Mouse (Mus musculus): ENCODE results near the gene Gm20388. TPM values are rescaled to one million over a fixed set of nuclear protein-coding genes. Genes with fewer than 3 reads are reported as not detected.
A peak's percentile ranks its signal among the peaks of the same experiment; 100 is the strongest.

Gene Gm20388
- polyA plus RNA-seq, 1 experiment from 2014 or later, result 3.6 TPM

DNA sequence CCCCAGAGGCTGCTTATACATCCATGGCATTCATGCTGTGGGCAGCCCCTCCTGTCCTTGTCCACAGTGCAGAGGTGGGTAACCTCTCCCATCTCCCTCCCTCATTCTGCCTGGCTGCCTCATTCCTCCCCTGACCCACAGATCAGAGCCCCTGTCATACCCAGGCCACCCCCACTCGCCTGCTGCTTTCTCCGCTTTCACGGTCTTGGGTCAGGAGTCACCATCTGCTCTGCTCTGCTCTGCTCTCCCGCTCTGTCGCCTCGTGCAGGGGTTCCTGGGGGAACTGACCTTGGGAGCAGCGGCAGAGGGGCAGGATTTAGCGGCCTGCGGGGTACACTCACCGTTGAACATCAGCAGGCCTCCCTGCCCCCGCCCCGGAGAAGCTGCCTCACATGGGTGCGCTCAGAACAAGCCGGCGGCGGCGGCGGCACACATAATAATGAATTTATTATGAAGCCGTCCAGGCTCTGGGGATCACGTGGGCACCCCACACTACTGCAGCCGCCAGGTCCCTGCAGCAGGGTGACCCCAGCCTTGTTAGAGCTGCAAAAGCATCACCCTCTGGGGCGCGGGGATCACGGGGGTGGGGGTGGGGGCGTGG lies 638.8 kb downstream of the Gm20388 start:
- Histone ChIP-seq H3K9me3 (no peaks in the 10 kb centered on the region), H3K4me3 (peak overlapping the region; percentile 53), H3K4me1 (peaks cover 100% of the 10 kb centered on the region), H3K27me3 (replicated peaks; ENCODE audit: low read depth, poor library complexity, severe bottlenecking) (peaks cover 14% of the 10 kb centered on the region), H3K27ac (replicated peaks) (peak overlapping the region; percentile 86), H3K36me3 (replicated peaks) (peaks cover 13% of the 10 kb centered on the region)
- peak; percentile 77 for DNase-seq (ENCODE audit: low spot score)
- 9% methylated on average over 25 of the region's 25 CpGs for WGBS

DNA sequence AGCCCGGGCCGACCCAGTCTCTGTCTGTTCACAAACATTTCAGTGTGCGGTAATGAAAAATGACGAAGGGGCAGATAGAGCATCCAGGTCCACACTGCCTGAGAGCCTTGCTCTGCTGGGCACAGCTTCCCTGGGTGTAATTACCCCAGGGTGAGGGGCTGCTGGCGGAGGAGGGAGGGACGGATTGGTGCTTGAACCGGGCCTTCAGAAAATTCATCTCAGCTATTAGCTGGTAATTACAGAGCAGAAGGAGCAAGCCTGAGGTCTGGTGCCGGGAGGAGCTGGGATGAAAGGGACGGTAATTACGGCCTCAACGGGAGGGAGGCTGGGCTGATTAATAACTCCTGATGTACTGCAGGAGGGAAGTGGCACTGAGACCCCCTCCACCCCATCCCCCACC lies 639.3 kb downstream of the Gm20388 start:
- no peaks in the 10 kb centered on the region for H3K9me3 ChIP-seq
- H3K36me3 ChIP-seq (replicated peaks), result peaks cover 18% of the 10 kb centered on the region
- WGBS, result 6% methylated on average over 11 of the region's 11 CpGs
- DNase-seq (ENCODE audit: low spot score), result peak; percentile 70
- H3K27me3 ChIP-seq (replicated peaks; ENCODE audit: low read depth, poor library complexity, severe bottlenecking), result peaks cover 14% of the 10 kb centered on the region
- H3K27ac ChIP-seq (replicated peaks), result peak overlapping the region; percentile 86
- H3K4me1 ChIP-seq, result peaks cover 100% of the 10 kb centered on the region
- peak overlapping the region; percentile 53 for H3K4me3 ChIP-seq

DNA sequence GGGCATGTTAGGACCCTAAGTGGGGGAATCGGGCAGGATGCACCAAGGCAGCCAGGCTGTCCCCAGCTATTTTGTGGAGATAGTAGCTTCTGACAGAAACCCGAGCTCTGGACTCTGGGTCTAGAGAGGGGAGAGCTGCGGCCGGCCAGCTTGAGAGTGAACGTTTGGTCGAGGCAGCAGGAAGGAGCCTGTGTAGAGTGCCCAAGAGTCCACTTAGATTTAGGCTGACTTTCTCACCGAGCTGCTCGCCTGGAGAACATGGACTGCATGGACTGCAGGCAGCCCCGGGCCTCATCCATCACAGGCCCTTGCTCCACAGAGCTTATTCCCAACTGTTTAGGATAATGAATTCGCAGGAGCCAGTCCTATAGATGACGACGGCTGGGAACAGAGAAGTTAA lies 639.8 kb downstream of the Gm20388 start:
- peak overlapping the region; percentile 86 for H3K27ac ChIP-seq (replicated peaks)
- peaks cover 24% of the 10 kb centered on the region for H3K36me3 ChIP-seq (replicated peaks)
- WGBS, result 19% methylated on average over 12 of the region's 12 CpGs
- H3K27me3 ChIP-seq (replicated peaks; ENCODE audit: low read depth, poor library complexity, severe bottlenecking), result peaks cover 14% of the 10 kb centered on the region
- H3K4me3 ChIP-seq, result peak overlapping the region; percentile 53
- DNase-seq (ENCODE audit: low spot score), result no peak
- H3K4me1 ChIP-seq, result peaks cover 100% of the 10 kb centered on the region
- H3K9me3 ChIP-seq, result no peaks in the 10 kb centered on the region

DNA sequence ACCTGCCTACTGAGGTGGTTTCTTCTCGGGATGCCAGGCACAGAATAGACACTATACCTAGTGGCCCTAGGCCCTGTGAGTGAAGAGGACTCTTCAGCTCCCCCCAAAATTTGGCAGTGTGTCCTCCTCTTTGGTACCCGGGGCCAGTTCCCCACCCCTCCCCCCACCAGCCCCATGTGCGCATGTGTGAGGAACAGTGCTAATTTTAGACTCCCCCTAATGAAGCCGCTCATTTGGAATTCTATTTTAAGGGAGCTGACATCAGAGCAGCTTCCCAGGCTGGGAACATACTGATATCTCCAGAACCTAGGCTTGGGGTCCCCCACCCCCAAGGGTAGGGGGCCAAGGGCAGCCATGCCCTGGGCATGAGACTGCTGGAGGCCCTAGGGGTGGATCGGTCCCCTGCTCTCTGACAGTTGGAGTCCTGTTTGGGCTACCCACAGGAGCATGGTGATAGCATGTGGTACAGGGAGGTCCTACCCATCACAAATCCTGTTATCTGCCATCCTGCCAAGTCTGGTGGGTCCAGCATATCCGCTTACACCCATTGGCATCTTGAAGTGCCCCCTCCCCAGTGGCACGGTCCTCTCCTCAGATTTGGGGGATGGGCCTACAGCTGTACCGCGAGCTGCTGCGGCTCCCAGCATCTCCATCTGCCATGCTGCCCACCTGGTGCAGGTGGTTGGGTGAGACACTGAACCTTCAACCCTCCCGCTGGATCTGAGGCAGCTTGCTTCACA lies 640.5 kb downstream of the Gm20388 start:
- no peak for DNase-seq (ENCODE audit: low spot score)
- Histone ChIP-seq H3K4me3 (0 out of 2 replicates have a peak overlapping the region, but pooled peaks have one; percentile 53), H3K27ac (replicated peaks) (peak overlapping the region; percentile 86), H3K36me3 (replicated peaks) (peaks cover 29% of the 10 kb centered on the region), H3K9me3 (no peaks in the 10 kb centered on the region), H3K27me3 (replicated peaks; ENCODE audit: low read depth, poor library complexity, severe bottlenecking) (peaks cover 14% of the 10 kb centered on the region), H3K4me1 (peaks cover 100% of the 10 kb centered on the region)
- WGBS, result 73% methylated on average over 11 of the region's 11 CpGs

DNA sequence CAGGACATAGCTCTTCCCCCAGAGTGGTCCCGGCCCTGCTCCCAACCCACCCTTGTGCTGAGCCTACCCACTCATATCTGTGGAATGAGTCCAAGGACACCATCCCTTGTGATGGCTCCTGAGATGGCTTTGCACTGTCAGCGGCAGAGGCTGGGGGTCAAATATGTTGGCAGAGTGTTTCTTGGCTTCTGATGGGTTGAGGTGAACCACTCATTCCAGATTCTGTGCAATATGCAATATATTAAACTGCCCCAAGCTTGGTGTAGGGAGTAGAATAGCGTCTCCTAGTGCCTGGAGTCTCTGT lies 641.0 kb downstream of the Gm20388 start:
- H3K27ac ChIP-seq (replicated peaks), result peak overlapping the region; percentile 86; the same call in 1 of the 2 replicates
- no peak for DNase-seq (ENCODE audit: low spot score)
- peaks cover 100% of the 10 kb centered on the region for H3K4me1 ChIP-seq
- WGBS, result 88% methylated on average over 3 of the region's 3 CpGs
- no peaks in the 10 kb centered on the region for H3K9me3 ChIP-seq
- no peak overlapping the region for H3K4me3 ChIP-seq
- peaks cover 14% of the 10 kb centered on the region for H3K27me3 ChIP-seq (replicated peaks; ENCODE audit: low read depth, poor library complexity, severe bottlenecking)
- peaks cover 32% of the 10 kb centered on the region for H3K36me3 ChIP-seq (replicated peaks)

DNA sequence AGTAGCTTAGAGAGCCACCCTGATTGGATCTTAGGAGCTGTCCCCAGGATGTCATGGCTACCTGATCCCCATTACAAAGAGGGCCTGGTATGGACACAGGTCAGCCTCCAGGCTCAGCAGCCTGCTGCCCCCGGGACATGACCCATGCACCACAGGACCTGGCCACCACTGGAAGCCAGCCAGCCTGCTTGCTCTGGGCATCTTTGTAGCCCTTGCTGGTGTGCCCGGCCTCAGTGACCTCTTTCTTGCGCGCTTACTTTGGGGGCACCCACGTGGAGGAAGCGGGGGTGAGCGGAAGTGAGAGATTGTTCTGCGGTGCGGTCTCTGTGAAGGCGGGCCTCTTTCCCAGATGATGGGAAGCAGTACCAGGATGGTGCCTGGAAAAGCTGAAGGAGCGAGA lies 641.9 kb downstream of the Gm20388 start:
- Histone ChIP-seq H3K9me3 (no peaks in the 10 kb centered on the region), H3K4me3 (no peak overlapping the region), H3K27ac (replicated peaks) (no peak overlapping the region; the same call in 1 of the 2 replicates), H3K27me3 (replicated peaks; ENCODE audit: low read depth, poor library complexity, severe bottlenecking) (peaks cover 8% of the 10 kb centered on the region), H3K4me1 (peaks cover 100% of the 10 kb centered on the region), H3K36me3 (replicated peaks) (peaks cover 33% of the 10 kb centered on the region)
- WGBS, result 84% methylated on average over 11 of the region's 11 CpGs
- no peak for DNase-seq (ENCODE audit: low spot score)

DNA sequence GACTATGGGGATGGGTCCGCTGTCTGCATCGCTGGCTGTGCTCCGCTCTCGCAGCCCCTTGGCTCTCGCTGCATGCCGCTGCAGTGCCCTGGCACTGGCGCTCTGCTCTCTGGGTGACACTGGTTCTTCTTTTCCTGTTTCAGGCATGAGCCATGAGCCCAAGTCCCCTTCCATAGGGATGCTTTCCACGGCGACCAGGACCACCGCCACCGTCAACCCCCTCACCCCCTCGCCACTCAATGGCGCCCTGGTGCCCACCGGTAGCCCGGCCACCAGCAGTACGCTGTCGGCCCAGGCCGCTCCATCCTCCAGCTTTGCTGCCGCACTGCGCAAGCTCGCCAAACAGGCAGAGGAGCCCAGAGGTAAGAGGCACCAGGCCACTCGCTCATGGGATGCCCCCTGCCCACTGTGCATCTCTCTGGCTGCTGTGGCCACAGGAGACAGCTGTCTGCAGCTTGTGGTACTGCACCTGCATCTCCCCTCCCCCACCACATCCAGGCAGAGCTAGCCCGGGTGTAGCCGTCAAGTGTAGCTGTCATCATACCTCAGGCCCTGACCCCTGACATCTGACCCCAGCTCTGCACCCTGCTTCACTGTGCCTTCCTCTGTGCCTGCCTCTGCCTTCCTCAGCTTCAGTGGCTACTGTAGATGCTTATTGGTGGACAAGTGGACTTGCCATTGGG lies 642.9 kb downstream of the Gm20388 start:
- H3K27me3 ChIP-seq (replicated peaks; ENCODE audit: low read depth, poor library complexity, severe bottlenecking), result no peaks in the 10 kb centered on the region
- DNase-seq (ENCODE audit: low spot score), result no peak
- H3K4me1 ChIP-seq, result peaks cover 100% of the 10 kb centered on the region
- H3K36me3 ChIP-seq (replicated peaks), result peaks cover 40% of the 10 kb centered on the region
- 83% methylated on average over 24 of the region's 24 CpGs for WGBS
- no peaks in the 10 kb centered on the region for H3K9me3 ChIP-seq
- peak overlapping the region; percentile 36; the same call in 1 of the 2 replicates for H3K27ac ChIP-seq (replicated peaks)
- 0 out of 2 replicates have a peak overlapping the region, but pooled peaks have one; percentile 15 for H3K4me3 ChIP-seq

DNA sequence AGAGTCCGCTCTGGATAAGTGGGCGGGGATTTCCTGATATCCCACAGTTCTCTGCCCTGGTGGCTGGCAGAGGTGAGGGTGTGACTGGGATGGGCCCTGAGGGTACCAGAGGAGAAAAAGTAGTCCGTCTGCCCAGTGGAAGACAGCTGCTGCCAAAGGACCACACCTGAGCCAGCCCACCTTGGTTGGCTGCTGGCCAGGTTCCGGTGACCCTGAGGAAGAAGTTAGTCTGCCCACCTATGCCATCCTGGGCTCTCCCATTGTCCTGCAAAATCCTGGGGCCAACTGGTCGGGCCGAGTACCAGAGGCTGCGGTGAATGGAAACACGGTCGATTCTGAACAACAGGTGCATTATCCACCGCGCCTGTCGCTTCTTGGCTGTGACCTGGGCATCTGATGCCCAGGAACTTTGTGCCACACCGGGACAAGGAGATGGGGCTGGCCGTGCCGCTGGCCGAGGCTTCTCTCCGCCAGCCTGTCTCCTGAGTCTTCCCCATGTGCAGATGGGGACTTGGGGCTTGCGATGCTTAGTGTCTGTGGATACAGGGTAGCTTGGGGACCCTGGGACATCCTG lies 643.9 kb downstream of the Gm20388 start:
- Histone ChIP-seq H3K27me3 (replicated peaks; ENCODE audit: low read depth, poor library complexity, severe bottlenecking) (no peaks in the 10 kb centered on the region), H3K36me3 (replicated peaks) (peaks cover 44% of the 10 kb centered on the region), H3K4me3 (no peak overlapping the region), H3K27ac (replicated peaks) (peak overlapping the region; percentile 14; the same call in 1 of the 2 replicates), H3K4me1 (peaks cover 100% of the 10 kb centered on the region), H3K9me3 (no peaks in the 10 kb centered on the region)
- no peak for DNase-seq (ENCODE audit: low spot score)
- 92% methylated on average over 18 of the region's 18 CpGs for WGBS

DNA sequence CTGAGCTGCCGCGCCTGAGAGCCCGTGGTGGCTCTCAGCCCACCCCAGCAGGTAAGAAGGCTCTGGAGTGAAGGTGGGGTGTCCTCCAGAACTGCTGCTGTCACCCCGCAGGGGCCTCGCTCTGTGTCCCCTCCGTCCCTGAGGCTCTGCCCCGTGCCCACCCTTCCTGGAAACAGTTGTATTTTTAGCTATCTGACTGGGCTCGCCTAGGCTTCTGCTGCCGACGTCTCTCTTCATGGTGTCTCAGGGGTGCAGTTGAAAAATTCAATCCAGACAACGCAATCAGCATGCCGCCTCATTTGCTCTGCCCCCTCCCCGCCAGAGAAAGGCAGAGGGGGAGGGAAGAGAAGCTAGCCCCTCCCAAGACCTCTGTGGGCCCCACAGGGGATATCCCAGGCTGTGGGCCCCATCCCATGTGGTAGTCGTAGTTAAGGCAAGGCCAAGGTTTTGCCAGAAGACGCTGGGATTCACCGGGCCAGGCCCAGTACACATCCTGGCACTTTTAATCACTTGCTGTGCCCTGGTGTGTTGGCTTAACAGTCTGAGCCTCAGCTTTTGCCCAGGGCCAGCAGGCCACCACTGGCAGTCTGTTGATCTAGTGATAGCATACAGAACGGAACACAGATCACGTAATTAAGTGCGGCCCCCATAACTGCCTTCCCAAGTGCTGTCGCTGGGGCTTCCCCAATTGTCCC lies 645.7 kb downstream of the Gm20388 start:
- Histone ChIP-seq H3K4me1 (peaks cover 100% of the 10 kb centered on the region), H3K27ac (replicated peaks) (peak overlapping the region; percentile 77), H3K9me3 (no peaks in the 10 kb centered on the region), H3K36me3 (replicated peaks) (peaks cover 44% of the 10 kb centered on the region), H3K4me3 (peak overlapping the region; percentile 30; the same call in 1 of the 2 replicates), H3K27me3 (replicated peaks; ENCODE audit: low read depth, poor library complexity, severe bottlenecking) (no peaks in the 10 kb centered on the region)
- 58% methylated on average over 20 of the region's 20 CpGs for WGBS
- DNase-seq (ENCODE audit: low spot score), result no peak

DNA sequence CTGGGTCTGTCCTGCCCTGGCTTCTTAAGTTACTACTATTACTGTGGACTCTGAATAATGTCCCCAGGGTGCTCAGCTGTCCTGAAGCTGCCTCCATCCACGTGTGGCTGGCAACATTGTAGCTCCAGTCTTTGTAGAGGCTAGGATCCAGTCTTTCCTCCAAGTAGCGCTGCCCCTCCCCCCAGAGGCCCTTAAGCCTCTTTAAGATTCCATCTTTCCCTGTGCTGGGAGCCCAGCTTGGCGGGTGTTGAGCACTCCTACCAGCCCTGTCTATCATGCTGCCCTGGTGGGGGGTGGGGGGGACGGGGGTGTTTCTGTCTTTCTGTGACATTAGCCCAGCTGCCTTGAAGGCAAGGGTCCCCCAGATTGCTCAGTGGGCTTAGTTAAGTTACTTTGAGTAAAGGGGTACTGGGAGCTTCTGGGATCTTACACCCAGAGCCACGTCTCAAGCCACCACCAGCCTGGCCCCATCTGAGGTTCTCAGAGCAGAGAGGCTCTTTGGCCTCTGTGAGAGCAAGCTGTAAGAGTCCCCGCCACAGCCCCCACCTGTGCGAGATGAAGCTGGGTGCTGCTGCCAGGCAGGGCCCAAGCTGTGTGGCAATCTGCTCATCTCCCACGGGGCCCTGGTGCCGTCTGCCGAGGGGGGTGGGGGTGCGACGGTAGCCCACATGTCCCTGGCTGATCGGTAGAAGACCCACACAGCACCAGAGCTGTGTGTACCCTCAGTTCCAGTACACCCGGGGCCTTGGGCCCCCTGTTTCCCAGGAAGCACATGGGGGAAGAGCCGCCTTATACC lies 646.7 kb downstream of the Gm20388 start:
- Histone ChIP-seq H3K4me3 (peak overlapping the region; percentile 21; the same call in 1 of the 2 replicates), H3K36me3 (replicated peaks) (peaks cover 44% of the 10 kb centered on the region), H3K4me1 (peaks cover 100% of the 10 kb centered on the region), H3K27me3 (replicated peaks; ENCODE audit: low read depth, poor library complexity, severe bottlenecking) (no peaks in the 10 kb centered on the region), H3K27ac (replicated peaks) (peak overlapping the region; percentile 77), H3K9me3 (no peaks in the 10 kb centered on the region)
- no peak for DNase-seq (ENCODE audit: low spot score)
- 56% methylated on average over 15 of the region's 15 CpGs for WGBS

DNA sequence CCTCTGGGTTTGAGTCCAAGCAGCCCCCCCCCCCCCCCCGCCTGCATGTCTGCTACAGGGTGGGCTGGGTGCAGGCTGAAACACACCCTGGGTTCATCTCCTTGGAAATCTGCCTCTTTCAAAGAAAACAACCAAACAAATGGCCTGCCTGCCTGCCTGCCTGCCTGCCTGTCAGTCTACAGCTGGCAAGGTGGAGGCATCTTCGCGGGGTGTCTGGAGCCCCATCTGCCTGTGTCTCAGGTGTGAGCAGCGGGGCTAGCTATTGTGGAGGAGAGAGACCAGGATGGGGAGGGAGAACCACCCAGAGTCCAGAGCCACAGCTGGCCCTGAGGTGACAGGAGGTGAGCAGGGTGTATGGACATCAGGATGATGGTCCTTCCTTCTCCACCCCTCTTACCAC lies 647.5 kb downstream of the Gm20388 start:
- Histone ChIP-seq H3K4me1 (peaks cover 100% of the 10 kb centered on the region), H3K27me3 (replicated peaks; ENCODE audit: low read depth, poor library complexity, severe bottlenecking) (no peaks in the 10 kb centered on the region), H3K9me3 (no peaks in the 10 kb centered on the region), H3K27ac (replicated peaks) (peak overlapping the region; percentile 19), H3K4me3 (no peak overlapping the region), H3K36me3 (replicated peaks) (peaks cover 51% of the 10 kb centered on the region)
- no peak for DNase-seq (ENCODE audit: low spot score)
- 74% methylated on average over 4 of the region's 4 CpGs for WGBS

Data from embryonic facial prominence, embryonic 10.5 days (tissue).